Mouse (Mus musculus) adrenal gland, postnatal 4 days (tissue): ENCODE results near the gene Epas1. TPM values are rescaled to one million over a fixed set of nuclear protein-coding genes. Genes with fewer than 3 reads are reported as not detected.
A peak's percentile ranks its signal among the peaks of the same experiment; 100 is the strongest.

Experiments
- DNase-seq, 2 experiments: peaks; one replicate each; pipeline ENCODE4 v3.0.0; 2021 to 2022; ENCODE audit warnings: low spot score in 2 of 2, mixed read lengths in 2 of 2
- long read RNA-seq, 2 experiments: library from polyadenylated mRNA; stranded (forward); transcript quantifications; one replicate each; pipeline ENCODE4 v2.0.0; 2021
- total RNA-seq, 2 experiments: library from RNA; stranded (reverse); gene quantifications; 2 replicates each; pipeline ENCODE4 v1.2.3; 2021

The Epas1 gene
- total RNA-seq, result 100 to 1,000 TPM; 129 to 150 TPM
- long read RNA-seq, experiment 1, full-length matches to known transcripts, result 11 of 33 reads
- long read RNA-seq, experiment 1, partial matches to known transcripts, result 12 of 33 reads
- long read RNA-seq, experiment 1, other reads (novel, unspliced or antisense), result 10 of 33 reads
- long read RNA-seq, experiment 2, full-length matches to known transcripts, result 4 of 35 reads
- long read RNA-seq, experiment 2, partial matches to known transcripts, result 26 of 35 reads
- long read RNA-seq, experiment 2, other reads (novel, unspliced or antisense), result 5 of 35 reads

GRCm38 (mm10) chr17:86753130-86753821, at the start of gene Epas1:
Gene Epas1 (plus strand): TSS chr17:86753700.
- peak; percentile 81 to 82 for DNase-seq

- no peak for DNase-seq
Observed at GRCm38 (mm10) chr17:86705236-86705635, 48.3 kb upstream of the Epas1 start.

- no peak for DNase-seq
Observed at GRCm38 (mm10) chr17:86706467-86706866, 47.0 kb upstream of the Epas1 start.

- DNase-seq, result no peak
Observed at GRCm38 (mm10) chr17:86709803-86710202, 43.7 kb upstream of the Epas1 start.

- DNase-seq, result no peak
Observed at GRCm38 (mm10) chr17:86710379-86710778, 43.1 kb upstream of the Epas1 start.

- no peak for DNase-seq
Observed at GRCm38 (mm10) chr17:86711949-86712348, 41.6 kb upstream of the Epas1 start.

GRCm38 (mm10) chr17:86712601-86713000, 40.9 kb upstream of the Epas1 start:
- DNase-seq, result no peak

GRCm38 (mm10) chr17:86713591-86713990, 39.9 kb upstream of the Epas1 start:
- no peak for DNase-seq

GRCm38 (mm10) chr17:86724786-86725415, 28.6 kb upstream of the Epas1 start:
- DNase-seq, result no peak

- DNase-seq, result no peak
Observed at GRCm38 (mm10) chr17:86726480-86726879, 27.0 kb upstream of the Epas1 start.

- DNase-seq, result no peak
Observed at GRCm38 (mm10) chr17:86727031-86727430, 26.5 kb upstream of the Epas1 start.

GRCm38 (mm10) chr17:86731273-86731672, 22.2 kb upstream of the Epas1 start:
- no peak for DNase-seq

GRCm38 (mm10) chr17:86732024-86732423, 21.5 kb upstream of the Epas1 start:
- peak; percentile 37 to 53 for DNase-seq

- no peak for DNase-seq
Observed at GRCm38 (mm10) chr17:86732522-86732921, 21.0 kb upstream of the Epas1 start.

GRCm38 (mm10) chr17:86733644-86734043, 19.9 kb upstream of the Epas1 start:
- no peak for DNase-seq

- DNase-seq, result no peak
Observed at GRCm38 (mm10) chr17:86738477-86738876, 15.0 kb upstream of the Epas1 start.

- no peak for DNase-seq
Observed at GRCm38 (mm10) chr17:86743351-86743941, 10.1 kb upstream of the Epas1 start.

- no peak for DNase-seq
Observed at GRCm38 (mm10) chr17:86744943-86745342, 8.6 kb upstream of the Epas1 start.

GRCm38 (mm10) chr17:86751373-86751871, 2.1 kb upstream of the Epas1 start:
- no peak for DNase-seq

GRCm38 (mm10) chr17:86753931-86754805, 668 bp downstream of the Epas1 start:
- peak in 1 of 2 experiments; percentile 49 for DNase-seq
